Mouse (Mus musculus): ENCODE data around the gene Runx1. TPM values are rescaled to one million over a fixed set of nuclear protein-coding genes. Genes with fewer than 3 reads are reported as not detected.

Runx1 gene
- total and polyA plus RNA-seq, 2 experiments from 2014 or later, result 1.3 to 2.2 TPM

- TF ChIP-seq CTCF (IDR thresholded peaks at IDR 0.05; ENCODE audit: low read depth), result no peak
- no peaks in the 10 kb centered on the region for H3K27me3 ChIP-seq (ENCODE audit: insufficient read depth, low read length)
- H3K9me3 ChIP-seq (ENCODE audit: low read length), result 0 out of 2 replicates have a peak, but pooled peaks cover 3% of the 10 kb centered on the region
- DNase-seq (ENCODE audit: low spot score) (no peak), ATAC-seq (no peak)
- no peaks in the 10 kb centered on the region for H3K36me3 ChIP-seq (ENCODE audit: insufficient read depth, low read length)
- no peak overlapping the region for H3K4me3 ChIP-seq (ENCODE audit: low read length)
- H3K4me1 ChIP-seq (ENCODE audit: insufficient read depth, low read length), result no peaks in the 10 kb centered on the region
- H3K27ac ChIP-seq, result no peak overlapping the region
- H3K4me2 ChIP-seq (ENCODE audit: low read depth, low read length), result no peak overlapping the region
- no peak overlapping the region for H3K9ac ChIP-seq (replicated peaks; ENCODE audit: low read length)
- WGBS, result 92% methylated on average over 5 of the region's 5 CpGs
These were observed 25.1 kb downstream of the Runx1 start for GRCm38 (mm10) chr16:92800845-92801244.

- Histone ChIP-seq H3K9me3 (ENCODE audit: low read length) (0 out of 2 replicates have a peak, but pooled peaks cover 3% of the 10 kb centered on the region), H3K4me3 (ENCODE audit: low read length) (no peak overlapping the region), H3K27ac (no peak overlapping the region), H3K36me3 (ENCODE audit: insufficient read depth, low read length) (no peaks in the 10 kb centered on the region), H3K4me1 (ENCODE audit: insufficient read depth, low read length) (no peaks in the 10 kb centered on the region), H3K27me3 (ENCODE audit: insufficient read depth, low read length) (no peaks in the 10 kb centered on the region), H3K4me2 (ENCODE audit: low read depth, low read length) (no peak overlapping the region), H3K9ac (replicated peaks; ENCODE audit: low read length) (no peak overlapping the region)
- ATAC-seq (no peak), DNase-seq (ENCODE audit: low spot score) (no peak)
- WGBS, result 87% methylated on average over 7 of the region's 7 CpGs
- peak; percentile 30 for TF ChIP-seq CTCF (IDR thresholded peaks at IDR 0.05; ENCODE audit: low read depth)
These were observed 26.0 kb downstream of the Runx1 start for GRCm38 (mm10) chr16:92799940-92800339.

- Histone ChIP-seq H3K36me3 (ENCODE audit: insufficient read depth, low read length) (no peaks in the 10 kb centered on the region), H3K9ac (replicated peaks; ENCODE audit: low read length) (no peak overlapping the region), H3K27me3 (ENCODE audit: insufficient read depth, low read length) (no peaks in the 10 kb centered on the region), H3K9me3 (ENCODE audit: low read length) (0 out of 2 replicates have a peak, but pooled peaks cover 3% of the 10 kb centered on the region), H3K4me2 (ENCODE audit: low read depth, low read length) (no peak overlapping the region), H3K4me1 (ENCODE audit: insufficient read depth, low read length) (no peaks in the 10 kb centered on the region), H3K4me3 (ENCODE audit: low read length) (no peak overlapping the region), H3K27ac (no peak overlapping the region)
- 50% methylated on average over 6 of the region's 6 CpGs for WGBS
- DNase-seq (ENCODE audit: low spot score) (no peak), ATAC-seq (no peak)
- no peak for TF ChIP-seq CTCF (IDR thresholded peaks at IDR 0.05; ENCODE audit: low read depth)
These were observed 31.8 kb downstream of the Runx1 start for GRCm38 (mm10) chr16:92794197-92794596.

- ATAC-seq (no peak), DNase-seq (ENCODE audit: low spot score) (no peak)
- Histone ChIP-seq H3K4me2 (ENCODE audit: low read depth, low read length) (no peak overlapping the region), H3K9ac (replicated peaks; ENCODE audit: low read length) (no peak overlapping the region), H3K27me3 (ENCODE audit: insufficient read depth, low read length) (no peaks in the 10 kb centered on the region), H3K36me3 (ENCODE audit: insufficient read depth, low read length) (no peaks in the 10 kb centered on the region), H3K4me3 (ENCODE audit: low read length) (no peak overlapping the region), H3K27ac (no peak overlapping the region), H3K9me3 (ENCODE audit: low read length) (0 out of 2 replicates have a peak, but pooled peaks cover 3% of the 10 kb centered on the region), H3K4me1 (ENCODE audit: insufficient read depth, low read length) (no peaks in the 10 kb centered on the region)
- 69% methylated on average over 8 of the region's 8 CpGs for WGBS
- no peak for TF ChIP-seq CTCF (IDR thresholded peaks at IDR 0.05; ENCODE audit: low read depth)
These were observed 32.2 kb downstream of the Runx1 start for GRCm38 (mm10) chr16:92793741-92794140.

GRCm38 (mm10) chr16:92792905-92793304 is 33.0 kb downstream of the Runx1 start:
- no peaks in the 10 kb centered on the region for H3K9me3 ChIP-seq (ENCODE audit: low read length)
- H3K4me2 ChIP-seq (ENCODE audit: low read depth, low read length), result no peak overlapping the region
- H3K4me1 ChIP-seq (ENCODE audit: insufficient read depth, low read length), result no peaks in the 10 kb centered on the region
- ATAC-seq (no peak), DNase-seq (ENCODE audit: low spot score) (no peak)
- no peak overlapping the region for H3K9ac ChIP-seq (replicated peaks; ENCODE audit: low read length)
- no peaks in the 10 kb centered on the region for H3K36me3 ChIP-seq (ENCODE audit: insufficient read depth, low read length)
- H3K4me3 ChIP-seq (ENCODE audit: low read length), result no peak overlapping the region
- no peak overlapping the region for H3K27ac ChIP-seq
- no peak for TF ChIP-seq CTCF (IDR thresholded peaks at IDR 0.05; ENCODE audit: low read depth)
- H3K27me3 ChIP-seq (ENCODE audit: insufficient read depth, low read length), result no peaks in the 10 kb centered on the region
- 96% methylated on average over 4 of the region's 4 CpGs for WGBS

- Histone ChIP-seq H3K4me1 (ENCODE audit: insufficient read depth, low read length) (no peaks in the 10 kb centered on the region), H3K27ac (no peak overlapping the region), H3K27me3 (ENCODE audit: insufficient read depth, low read length) (no peaks in the 10 kb centered on the region), H3K9me3 (ENCODE audit: low read length) (no peaks in the 10 kb centered on the region), H3K36me3 (ENCODE audit: insufficient read depth, low read length) (no peaks in the 10 kb centered on the region), H3K9ac (replicated peaks; ENCODE audit: low read length) (no peak overlapping the region), H3K4me3 (ENCODE audit: low read length) (no peak overlapping the region), H3K4me2 (ENCODE audit: low read depth, low read length) (no peak overlapping the region)
- no peak for TF ChIP-seq CTCF (IDR thresholded peaks at IDR 0.05; ENCODE audit: low read depth)
- ATAC-seq, result no peak
- 81% methylated on average over 6 of the region's 6 CpGs for WGBS
- no peak for DNase-seq (ENCODE audit: low spot score)
These were observed 35.3 kb downstream of the Runx1 start for GRCm38 (mm10) chr16:92790601-92791000.

- Histone ChIP-seq H3K27me3 (ENCODE audit: insufficient read depth, low read length) (no peaks in the 10 kb centered on the region), H3K36me3 (ENCODE audit: insufficient read depth, low read length) (no peaks in the 10 kb centered on the region), H3K27ac (no peak overlapping the region), H3K4me3 (ENCODE audit: low read length) (no peak overlapping the region), H3K4me1 (ENCODE audit: insufficient read depth, low read length) (no peaks in the 10 kb centered on the region), H3K9ac (replicated peaks; ENCODE audit: low read length) (no peak overlapping the region), H3K9me3 (ENCODE audit: low read length) (no peaks in the 10 kb centered on the region), H3K4me2 (ENCODE audit: low read depth, low read length) (no peak overlapping the region)
- DNase-seq (ENCODE audit: low spot score) (no peak), ATAC-seq (no peak)
- WGBS, result 85% methylated on average over 4 of the region's 4 CpGs
- no peak for TF ChIP-seq CTCF (IDR thresholded peaks at IDR 0.05; ENCODE audit: low read depth)
These were observed 36.1 kb downstream of the Runx1 start for GRCm38 (mm10) chr16:92789840-92790239.
